Mouse (Mus musculus) heart, adult 2 months (tissue): ENCODE data around the gene Filip1.

Experiments used
- CTCF ChIP-seq: fragments of 200-600 bp; IDR thresholded peaks from 2 replicates; pipeline ENCODE4 v1.8.1; 2022; ENCODE audit warnings: antibody characterized with exemption, mild to moderate bottlenecking, moderate library complexity
- EP300 ChIP-seq: fragments of 200-500 bp; IDR thresholded peaks from 2 replicates; pipeline ENCODE4 v1.6.1; 2011; ENCODE audit warnings: low read depth, low read length, control low read depth; ENCODE audit not compliant: insufficient read depth
- POLR2A ChIP-seq: fragments of 200-500 bp; IDR thresholded peaks from 2 replicates; pipeline ENCODE4 v1.6.1; 2011; ENCODE audit warnings: mild to moderate bottlenecking, low read depth, low read length, control low read depth; ENCODE audit not compliant: insufficient read depth

- TF ChIP-seq EP300: no peak
- peak; percentile 93 for TF ChIP-seq CTCF
- no peak for TF ChIP-seq POLR2A
These were observed 206.2 kb downstream of the Filip1 start for GRCm38 (mm10) chr9:79806317-79807075.
